Mouse (Mus musculus) left cerebral cortex, adult 8-10 months (tissue): ENCODE measurements around the gene Pkd2l1. TPM values are rescaled to one million over a fixed set of nuclear protein-coding genes. Genes with fewer than 3 reads are reported as not detected.
A peak's percentile ranks its signal among the peaks of the same experiment; 100 is the strongest.
"Not testable (repeated sequence)": the region's sequence is repeated elsewhere in the genome, so short reads cannot be mapped to it uniquely, and the experiment has no call there.

ENCODE experiments used
- DNase-seq, 2 experiments: peaks; one replicate each; pipeline ENCODE4 v3.0.0; 2022; ENCODE audit warnings: low spot score in 2 of 2
- total RNA-seq, 4 experiments: library from RNA; stranded (reverse); gene quantifications; 2 replicates each; pipeline ENCODE4 v1.2.4; 2022

Pkd2l1 gene
- total RNA-seq, 4 experiments from 2014 or later, result 0.17 to 0.59 (median 0.44) TPM

DNA sequence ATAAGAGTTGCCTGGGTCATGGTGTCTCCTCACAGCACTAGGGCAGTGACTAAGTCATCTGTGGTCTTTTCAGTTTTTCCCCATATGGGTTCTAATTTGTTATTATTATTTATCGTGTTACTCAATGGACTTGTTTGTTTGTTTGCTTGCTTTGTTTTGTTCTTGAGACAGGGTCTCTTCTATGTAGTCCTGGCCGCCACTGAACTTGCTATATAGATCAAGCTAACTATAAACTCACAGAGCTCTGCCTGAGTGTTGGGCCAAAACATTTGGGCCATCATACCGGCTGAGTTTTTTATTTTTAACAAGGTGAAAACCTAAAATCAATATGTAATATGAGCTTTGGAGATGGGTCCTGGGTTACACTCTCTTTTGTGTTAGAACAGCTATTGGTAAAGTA lies 32.9 kb downstream of the Pkd2l1 start:
- DNase-seq, result no peak

DNA sequence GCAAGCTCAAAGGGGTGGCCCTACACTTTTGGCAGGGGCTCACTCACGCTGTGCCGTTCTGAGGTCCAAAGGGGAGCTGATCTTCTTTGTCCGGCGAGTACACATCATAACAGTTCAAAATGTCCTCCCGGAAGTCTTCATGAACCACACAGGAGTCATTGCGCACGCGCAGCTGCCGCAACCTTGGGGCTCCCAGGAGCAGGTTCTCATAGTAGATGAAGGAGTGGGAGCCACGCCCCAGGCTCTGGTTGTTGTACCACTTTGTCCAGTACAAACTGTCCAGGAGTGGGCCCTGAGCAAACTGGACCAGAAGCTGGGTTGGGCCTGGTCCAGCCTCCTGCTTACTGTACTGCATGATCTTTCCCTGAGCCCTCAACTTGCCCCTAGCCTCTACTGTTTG lies 35.2 kb downstream of the Pkd2l1 start:
- no peak for DNase-seq

DNA sequence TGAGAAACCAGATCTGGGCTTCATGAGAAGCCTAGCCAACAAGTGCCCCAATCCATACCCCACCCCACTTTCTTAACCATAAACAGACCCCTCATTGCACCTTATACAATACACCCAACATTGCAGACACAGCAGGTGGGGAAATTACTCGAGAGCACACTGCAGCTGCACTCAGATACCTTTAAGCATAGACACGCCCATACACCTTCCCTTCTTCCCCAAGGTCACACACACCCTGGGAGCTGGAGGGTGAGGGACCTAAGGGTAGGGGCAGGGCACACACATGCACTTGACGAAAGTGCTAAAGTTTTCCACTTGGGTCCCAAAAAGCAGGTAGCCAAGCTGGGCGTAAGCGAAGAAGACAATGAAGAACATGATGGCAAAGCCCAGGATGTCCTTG lies 38.5 kb downstream of the Pkd2l1 start:
- no peak for DNase-seq

DNA sequence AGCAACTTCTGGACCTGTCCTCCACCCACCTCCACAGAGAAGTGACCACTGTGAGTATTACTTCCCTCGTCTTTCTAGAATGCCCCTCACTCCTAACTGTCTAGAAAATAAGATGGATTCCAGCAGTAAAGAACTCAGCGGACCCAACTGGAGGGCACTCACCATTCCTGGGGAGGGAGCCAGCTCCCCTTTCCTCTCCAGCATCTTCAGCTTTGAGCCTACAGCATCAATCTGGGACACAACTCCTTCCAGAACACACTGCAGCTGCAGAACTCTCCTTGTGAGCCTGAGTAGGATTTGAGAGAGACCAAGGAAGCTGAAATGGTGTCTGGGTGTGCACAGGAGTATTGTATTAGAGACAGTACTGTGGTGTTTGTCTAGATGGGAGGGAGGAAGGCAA lies 43.3 kb downstream of the Pkd2l1 start:
- DNase-seq, result no peak

DNA sequence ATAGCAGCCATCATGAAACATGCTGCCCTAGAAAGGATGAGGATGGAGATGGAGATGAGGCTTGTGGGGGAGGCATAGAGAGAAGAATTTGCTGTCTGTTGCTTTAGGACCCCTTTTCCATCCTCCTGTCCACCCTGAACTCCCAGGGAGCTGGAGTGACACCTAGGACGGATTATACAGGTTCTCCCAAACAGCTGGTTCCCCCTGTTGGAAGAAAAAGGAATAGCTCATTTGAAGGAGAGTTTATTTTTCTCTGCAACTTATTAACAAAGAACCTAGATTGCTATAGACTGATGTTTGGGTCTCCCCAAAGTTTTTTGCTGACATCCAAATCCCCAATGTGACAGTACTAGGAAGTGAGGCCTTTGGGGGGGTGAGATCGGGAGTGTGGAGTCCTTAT lies 43.9 kb downstream of the Pkd2l1 start:
- DNase-seq, result no peak

DNA sequence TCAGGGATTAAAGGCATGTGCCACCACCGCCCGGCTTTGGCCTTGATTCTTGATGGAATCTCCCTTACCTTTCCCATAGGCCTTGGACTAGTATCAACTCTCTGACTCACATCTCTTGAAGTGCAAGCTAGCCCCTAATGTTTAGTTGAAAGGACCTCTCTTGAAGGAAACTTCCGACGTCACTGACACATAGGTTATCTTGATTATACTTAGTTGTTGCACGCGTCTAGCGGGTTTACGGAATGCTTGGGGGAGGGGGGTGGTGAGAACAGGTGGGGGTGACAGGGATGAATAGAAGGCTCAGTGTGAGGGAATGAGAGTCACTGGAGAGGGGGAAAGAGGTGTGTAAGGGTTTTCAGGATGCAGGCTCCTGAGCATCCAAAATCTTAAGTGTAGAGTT lies 45.3 kb downstream of the Pkd2l1 start:
- no peak for DNase-seq

DNA sequence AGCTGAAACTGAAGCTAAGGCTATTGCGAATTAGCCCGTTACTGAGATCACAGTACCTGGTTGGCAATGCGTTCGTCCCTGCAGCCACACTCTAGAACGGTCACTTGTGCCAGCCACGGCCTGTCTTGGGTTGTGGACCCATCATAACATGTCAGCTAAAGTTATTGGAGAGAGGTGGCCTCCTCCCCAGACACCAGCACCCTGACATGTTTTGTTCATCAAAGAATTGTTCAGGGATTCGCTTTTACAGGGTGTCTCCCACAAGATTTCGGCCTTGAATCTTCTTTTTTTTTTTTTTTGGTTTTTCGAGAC lies 45.7 kb downstream of the Pkd2l1 start:
- DNase-seq, result no peak

DNA sequence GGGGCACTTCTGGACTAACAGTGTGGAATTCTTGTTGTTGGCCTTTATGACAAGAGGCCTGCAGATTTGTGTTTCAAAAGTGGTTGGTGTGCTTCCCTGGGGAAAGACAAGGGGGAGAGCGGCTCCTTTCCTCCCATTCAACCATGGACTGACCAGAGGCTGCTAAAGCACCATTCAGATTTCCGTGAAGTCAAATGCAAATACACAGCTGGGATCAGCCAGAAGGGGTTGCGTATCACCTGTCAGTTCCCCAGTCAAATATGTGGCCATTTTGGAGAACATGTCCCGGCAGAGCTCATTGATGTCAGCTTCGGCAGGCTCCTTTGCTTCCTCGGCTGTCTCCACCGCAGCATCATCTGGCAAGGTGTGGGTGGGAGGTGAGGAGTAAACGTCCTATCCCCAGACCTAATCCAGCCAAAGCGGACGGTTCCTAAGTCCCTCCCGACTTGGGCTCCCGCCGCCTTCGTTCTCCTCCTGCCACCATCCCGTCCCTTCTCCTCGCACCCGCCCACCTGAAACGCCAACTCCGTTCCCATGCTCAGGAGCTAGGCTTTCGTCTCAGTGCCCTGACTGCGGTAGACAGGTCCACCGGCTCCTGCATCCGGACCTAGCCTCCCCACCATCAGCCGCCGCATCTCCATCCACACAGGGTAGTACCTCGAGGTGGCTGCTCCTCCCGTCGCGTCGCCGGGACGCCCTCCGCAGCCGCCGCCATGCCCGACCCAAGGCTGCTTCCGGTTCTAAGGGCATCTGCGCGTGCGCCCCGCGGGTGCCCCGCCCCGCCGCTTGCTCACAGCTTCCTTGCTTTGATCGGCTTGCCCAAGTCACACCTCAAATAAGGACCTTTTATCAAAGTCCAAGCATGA lies 46.3 kb downstream of the Pkd2l1 start, which contains the start of gene Bloc1s2:
TSS of gene Bloc1s2 (minus strand) at position 745 of the 866 bp plus-strand sequence.
- peak; percentile 77 to 86 for DNase-seq

DNA sequence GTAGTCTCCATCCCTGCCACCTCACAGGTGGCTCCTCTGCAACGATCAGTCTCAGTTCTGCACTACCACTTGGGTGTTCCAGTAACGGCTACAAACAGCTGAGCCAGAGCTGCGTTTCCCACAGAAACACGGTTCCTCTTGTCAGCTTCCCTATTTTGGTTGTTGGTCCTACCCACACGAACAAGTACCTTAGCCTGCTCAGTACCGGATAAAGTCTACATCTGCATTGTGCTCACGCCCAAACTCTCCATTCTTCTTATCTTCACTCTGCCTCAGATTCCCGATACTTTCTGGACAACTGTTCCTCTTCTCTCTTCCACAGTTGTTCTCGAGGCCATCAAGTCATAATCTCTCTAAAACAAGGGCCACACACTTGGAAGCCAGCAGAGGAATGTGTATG lies 47.9 kb downstream of the Pkd2l1 start:
- DNase-seq, result no peak

DNA sequence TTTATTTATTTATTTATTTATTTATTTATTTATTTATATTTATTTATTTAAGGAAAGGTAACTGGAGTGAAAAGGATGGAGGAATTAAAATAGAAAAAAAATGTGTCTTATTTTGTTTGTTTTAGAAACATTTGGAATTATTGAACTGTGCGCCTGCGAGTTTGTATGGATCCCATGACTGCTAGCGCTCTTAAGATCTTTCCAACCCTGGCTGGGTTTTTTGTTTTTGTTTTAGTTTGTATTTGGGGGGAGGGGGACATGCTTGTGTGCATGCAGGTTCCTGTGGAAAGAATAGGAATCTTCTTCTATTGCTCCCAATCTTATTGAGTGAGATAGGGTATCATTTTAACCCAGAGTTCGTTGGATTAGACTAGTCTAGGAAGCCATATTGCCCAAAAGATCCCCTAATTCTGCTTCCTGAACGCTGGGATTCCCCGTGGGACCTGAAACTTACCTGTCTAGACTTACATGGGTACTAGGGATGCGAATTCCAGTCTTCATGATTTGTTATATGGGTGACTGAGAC lies 56.2 kb downstream of the Pkd2l1 start:
- no peak for DNase-seq

DNA sequence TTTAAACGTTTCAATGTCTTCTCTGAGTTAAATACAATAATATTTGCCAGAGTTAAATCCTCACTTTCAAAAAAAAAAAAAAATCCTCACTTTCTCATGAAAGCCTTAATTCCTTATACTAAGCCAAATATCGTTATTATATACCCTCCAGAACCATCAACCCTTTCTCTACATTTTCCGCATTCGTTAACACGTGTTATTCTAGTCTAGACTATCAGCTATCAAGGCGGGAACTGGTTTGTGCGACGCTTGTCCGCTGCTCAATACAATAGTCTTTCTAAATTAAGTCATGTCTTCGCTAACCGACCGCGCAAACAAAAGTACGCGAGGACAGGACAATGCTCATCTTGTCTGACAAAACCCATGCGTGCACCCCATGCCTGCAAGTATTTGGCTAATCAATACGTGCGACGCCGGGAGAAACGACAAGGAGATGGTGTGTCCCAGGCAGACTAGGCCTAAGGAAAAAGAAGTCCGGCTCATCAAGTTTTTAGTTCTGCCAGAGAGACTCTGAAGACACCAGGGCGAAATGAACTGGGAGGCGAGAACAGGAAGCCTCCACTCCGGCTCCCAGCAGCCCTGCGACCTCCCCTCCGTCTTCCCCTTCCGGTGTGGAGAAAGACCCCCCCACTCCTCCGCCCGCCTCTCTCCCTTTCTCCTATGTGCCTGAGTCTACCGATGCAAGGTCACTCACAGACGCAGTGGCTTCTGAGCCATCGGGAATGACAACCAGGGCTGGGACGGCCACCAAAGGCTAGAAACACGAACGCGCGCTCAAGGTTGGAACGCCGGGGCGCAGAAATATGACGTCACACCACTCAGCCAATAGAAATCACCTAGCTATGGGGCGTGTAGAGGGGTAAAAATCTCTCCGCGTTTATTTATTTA lies 56.9 kb downstream of the Pkd2l1 start, which contains the start of gene Cwf19l1:
TSS of gene Cwf19l1 (minus strand) at position 805 of the 888 bp plus-strand sequence.
- peak; percentile 76 to 83 for DNase-seq

DNA sequence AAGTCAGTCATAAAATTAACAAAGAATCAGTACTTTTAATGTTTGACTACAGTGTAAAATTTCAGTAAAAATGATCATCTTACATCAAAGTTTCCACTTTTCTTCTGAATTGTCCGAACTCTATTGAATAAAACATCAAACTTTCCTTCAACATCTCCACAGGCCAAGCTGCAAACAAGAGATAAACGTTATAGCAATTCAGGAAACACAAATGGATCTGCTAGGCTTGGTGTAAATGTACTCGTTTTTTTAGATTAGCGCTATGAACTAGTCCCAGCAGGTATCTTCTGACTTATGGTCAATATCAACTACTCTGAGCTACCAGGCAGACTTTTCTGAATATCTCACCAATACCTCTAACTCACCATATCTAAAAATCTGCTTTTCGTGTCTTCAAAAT lies 59.3 kb downstream of the Pkd2l1 start:
- DNase-seq, result no peak

DNA sequence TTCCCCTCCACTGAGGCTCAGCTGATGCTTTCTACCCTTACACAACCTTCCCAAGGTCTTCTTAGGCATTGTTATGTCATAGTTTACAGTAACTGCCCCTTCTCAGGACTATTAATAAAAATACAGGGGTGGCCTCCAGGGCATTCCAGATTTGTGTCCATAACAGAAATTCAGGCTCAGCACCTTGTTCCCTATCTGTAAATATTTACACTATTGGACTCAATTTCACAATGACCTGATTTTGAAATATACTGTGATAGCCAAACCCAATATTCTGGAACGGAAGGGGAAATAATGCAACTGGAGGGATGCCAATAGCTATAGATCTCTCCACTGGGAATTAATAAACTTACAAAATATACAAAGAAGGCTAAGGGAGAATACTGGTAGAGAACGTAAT lies 63.7 kb downstream of the Pkd2l1 start:
- no peak for DNase-seq

DNA sequence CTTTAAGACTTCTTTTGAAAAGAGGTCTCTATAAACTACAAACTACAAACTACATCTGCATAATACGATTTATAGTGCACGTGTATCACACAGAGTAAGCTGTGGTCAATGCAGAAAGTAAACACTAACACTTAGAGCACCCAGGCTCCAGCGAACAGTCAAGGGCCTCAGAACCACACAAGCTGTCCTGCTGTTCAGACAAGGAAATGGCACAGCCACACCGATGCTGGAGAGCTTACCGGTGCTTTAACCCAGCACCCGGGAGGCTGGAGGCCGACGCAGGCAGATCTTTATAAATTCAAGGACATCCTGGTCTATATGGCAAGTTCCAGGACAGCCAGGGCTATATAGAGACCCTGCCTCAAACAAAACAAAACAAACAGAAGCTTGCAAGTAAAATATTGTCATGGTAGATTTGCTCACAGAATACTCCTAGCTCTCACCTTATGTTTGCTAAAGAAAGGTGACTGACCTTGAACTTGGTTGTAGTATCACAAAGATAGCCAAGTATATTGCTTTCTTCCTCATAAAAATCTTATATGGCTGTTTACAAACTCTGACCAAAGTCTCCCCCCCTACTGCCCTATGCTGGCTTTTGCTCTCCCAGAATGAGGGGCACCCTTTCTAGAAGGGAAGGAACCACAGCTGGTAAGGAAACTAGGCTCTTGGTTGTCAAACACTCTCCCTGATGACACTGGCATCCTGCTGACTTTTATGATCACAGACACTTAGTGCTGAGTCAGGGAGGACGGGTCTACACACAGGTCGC lies 64.3 kb downstream of the Pkd2l1 start:
- DNase-seq, result no peak

DNA sequence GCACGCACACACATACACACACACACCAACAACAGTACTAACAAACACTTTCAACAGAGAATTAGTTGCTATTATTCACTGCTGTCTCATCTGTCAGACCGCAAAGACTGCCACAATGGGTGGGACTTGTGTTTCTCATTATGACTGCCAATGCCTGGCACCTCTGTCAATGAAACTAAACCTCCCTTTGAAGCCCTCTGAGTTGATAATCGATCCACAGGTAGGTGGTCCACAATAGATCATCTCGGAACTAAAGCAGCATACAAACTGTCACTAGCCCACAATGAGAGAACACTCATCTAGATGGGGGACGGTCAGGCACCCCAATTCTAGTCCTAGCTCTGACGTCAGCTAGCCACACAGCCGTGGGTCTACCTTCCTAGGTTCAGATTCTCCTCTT lies 71.1 kb downstream of the Pkd2l1 start:
- no peak for DNase-seq

DNA sequence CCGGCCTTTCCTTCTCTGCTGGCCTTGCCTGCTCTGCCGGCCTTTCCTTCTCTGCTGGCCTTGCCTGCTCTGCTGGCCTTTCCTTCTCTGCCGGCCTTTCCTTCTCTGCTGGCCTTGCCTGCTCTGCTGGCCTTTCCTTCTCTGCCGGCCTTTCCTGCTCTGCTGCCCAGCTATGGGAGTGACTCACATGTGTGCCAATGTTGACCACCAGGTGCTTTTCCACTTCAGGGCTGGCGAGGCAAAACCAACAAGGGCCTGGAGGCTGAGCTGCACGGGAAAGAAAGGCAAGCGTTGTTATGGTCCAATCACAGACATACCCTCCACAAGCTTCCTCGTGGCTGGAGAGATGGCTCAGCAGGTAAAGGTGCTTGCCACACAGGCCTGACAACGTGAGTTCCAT lies 71.6 kb downstream of the Pkd2l1 start:
- not testable (repeated sequence) for DNase-seq

DNA sequence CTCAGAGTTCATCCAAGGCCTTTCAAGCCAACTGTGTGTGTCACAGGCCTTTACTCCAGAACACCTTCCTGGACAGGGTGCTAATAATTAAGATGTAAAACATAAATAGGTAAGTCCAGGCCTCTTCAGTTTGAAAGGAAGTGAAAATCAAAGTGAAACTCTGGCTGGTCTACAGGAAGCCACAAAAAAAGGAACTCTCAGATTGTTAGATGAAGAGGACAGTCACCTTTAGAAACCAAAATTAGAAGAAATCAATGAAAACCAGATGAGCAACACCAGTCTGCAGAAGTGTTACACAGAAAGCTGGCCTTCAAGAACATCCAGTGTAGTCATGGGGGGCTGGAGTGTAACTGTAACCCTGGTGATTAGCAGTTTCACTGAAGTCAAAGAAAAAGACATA lies 74.4 kb downstream of the Pkd2l1 start:
- DNase-seq, result no peak

DNA sequence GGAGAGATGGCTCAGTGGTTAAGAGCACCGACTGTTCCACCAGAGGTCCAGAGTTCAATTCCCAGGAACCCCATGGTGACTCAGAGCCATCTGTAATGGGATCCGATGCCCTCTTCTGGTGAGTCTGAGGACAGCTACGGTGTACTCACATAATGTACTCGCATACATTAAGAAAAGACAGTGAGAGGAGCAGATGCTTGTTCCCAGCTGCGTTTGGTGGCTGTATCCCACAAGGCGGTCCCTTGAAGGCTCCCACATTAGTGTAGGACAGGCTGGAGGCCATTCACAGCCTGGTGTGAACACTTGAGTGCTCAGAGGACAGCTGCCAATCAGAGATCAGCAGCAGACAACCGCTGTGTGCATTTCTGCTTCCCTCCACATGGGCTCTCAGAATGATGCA lies 80.5 kb downstream of the Pkd2l1 start:
- DNase-seq, result no peak

DNA sequence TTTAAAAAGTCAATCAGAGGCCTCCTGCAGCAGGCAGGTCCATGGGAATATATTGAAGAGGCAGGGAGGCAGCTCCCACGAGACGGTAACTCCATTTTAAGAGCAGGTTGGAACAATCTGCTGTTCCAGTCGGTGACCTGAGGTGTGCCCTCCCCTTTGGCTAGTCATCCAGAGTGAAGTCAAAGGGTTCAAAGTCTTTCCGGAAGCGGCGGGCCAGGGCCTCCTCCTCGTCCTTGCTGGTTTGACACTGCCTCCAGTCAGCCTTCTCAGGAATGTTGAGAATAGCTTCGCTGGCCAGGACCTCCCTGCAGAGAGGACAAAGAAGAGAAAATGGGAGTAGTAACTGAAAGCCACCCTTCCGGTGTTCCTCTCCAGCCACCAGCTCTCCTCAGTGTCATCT lies 81.9 kb downstream of the Pkd2l1 start:
- DNase-seq, result no peak

DNA sequence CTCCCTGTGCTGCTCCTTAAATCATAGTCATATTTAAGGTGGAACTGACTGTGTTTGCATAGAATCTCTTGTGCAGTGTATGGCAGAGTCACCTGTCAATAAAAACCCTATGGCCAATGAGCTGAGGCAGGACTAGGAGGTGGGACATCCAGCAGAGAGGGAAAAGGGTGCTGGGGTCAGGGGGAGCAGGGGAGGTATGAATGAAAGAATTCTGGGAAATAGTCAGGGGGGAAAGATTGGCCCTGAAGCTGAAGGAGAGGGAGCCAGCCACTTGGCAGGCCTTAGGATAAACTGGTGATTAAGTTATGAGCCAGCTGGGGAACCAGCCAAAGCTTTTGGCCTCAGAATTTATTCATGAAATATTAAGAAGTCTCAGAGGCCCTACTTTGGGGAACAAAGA lies 83.2 kb downstream of the Pkd2l1 start:
- DNase-seq, result no peak
